Mouse (Mus musculus) T-helper 1 cell (primary cell): ENCODE measurements at regions not wholly inside any gene's neighbourhood (a gene's known extent, or its start where the extent isn't known, plus 50 kb on each side); places are given as distances from the start of the nearest gene placed in this dataset.

Experiments used
- in situ Hi-C: fragments of 300-600 bp; cut with MboI, MseI; formaldehyde crosslinking; loops from one replicate; pipeline ENCODE4 v1.15.1; 2025; ENCODE audit warnings: high pct_unique_total_duplicates

DNA sequence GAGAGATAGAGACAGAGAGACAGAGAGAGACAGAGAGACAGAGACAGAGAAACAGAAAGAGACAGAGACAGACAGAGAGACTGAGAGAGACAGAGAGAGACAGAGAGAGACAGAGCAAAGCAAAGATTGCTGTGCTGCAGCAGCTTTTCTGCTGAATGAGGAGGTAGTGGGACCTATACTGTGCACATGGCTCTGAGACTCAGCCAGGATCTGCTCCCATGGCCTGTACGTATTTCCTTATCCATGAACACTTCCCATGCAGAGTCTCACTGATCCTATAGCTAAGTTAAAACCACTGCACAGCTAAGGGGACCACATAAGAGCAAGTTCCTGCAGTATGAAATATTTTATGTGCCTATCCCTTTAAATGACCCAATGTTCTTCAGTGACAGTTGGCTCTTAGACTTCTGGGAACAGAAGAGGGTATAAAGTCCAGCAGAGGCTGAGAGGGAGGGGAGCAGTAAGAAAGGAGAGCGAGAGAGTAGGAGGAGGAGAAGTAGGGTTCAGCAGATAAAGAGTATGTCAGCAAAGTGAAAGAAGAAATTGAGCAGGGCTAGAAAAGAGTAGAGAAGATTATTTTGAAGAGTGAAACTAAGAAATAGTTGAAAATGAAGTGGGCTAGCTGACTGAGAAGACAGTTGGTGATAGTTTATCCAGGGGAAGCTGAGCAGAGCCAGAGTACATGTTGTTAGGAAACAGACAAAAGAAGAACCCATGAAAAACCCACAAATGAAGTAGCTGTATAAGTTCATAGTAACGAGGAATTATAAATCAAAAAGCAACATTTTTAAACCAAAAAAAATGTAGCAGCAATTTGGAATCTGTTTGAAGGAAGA lies 61.4 kb upstream of the Ptger2 start:
- in situ Hi-C loops = loop anchor here (10.0 kb wide), 1 partner anchor 132 kb away; no protein-coding TSS in a partner anchor

DNA sequence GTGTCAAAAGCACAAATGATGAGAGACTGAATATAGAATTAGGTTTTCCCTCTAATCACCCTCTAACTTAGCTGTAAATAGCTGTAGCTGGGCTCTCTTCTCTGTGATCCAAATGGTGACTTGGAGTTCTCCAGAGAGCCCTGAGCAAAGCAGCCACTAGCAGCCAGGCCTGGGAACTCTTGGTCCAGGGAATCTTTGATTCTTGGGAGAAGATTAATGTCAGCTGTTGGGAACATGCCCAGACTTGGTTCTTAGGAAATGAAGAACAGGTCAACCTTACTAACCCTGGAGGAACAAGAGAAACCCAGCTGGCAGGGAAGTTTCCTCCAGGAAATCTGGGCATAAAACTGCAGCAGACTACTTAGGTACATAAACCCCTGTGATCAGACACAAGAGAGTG lies 62.6 kb upstream of the Ptgdr start:
- in situ Hi-C loops = loop anchor here (10.0 kb wide), 1 partner anchor 127 kb away; no protein-coding TSS in a partner anchor

DNA sequence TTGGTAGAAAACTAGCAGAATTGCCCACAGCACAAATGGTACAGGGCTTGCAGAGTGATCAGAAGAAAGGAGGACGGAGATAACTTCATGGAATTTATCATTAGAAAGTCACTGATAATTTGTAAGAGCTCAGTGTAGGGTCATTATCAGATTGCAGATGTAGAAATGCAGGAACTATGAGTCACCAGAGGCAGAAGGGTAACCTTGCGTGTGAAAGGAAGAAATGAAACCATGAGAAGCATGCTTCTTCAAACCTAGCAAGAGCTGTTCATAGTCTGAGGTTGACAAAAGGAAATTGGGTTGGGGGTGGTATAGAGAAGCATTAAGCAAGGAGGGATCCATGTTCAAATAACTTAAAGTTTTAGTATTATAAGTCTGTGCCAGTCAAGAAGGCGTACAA lies 60.2 kb upstream of the Ptgdr start:
- in situ Hi-C loops = no loop called here

DNA sequence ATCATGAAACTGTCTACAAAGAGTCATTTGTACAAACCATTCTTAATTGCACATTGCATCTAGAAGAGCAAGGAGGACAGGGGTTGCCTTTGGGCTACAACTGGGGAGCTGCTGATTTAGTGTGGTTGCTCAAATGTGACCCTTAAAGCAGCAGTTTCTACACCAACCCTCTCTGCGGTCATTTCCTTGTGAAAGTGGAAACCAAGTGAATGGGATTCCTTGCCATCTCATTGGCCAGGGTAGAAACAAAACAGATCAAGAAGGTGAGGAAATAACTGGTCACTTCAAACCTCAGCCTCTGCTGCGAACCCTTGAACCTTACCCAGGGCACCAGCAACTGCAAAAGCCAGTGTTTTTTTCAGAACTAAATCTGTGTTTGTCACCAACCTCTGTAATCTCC lies 56.5 kb upstream of the Ptgdr start:
- in situ Hi-C loops = no loop called here

DNA sequence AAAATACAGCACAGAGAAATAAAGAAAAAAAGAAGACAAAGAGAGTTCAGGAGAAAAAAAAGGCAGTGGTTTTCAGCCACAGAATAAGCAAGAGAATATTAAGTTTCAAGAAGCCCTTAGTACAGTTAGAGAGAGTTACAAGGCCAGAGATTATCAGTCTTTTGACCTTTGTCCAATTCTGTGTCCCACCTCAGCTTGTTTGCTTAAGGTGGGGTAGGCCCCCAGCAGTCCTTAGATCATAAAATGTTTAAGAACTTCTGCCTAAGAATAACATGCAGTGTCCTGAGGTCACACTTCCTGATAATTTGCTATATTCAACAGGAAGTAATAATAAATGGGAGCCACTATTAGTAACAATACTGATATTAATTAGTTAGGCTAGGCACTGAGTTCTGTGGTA lies 53.6 kb upstream of the Ptgdr start:
- in situ Hi-C loops = no loop called here
